Mouse (Mus musculus): Measurements from ENCODE around the gene Enpp6.

GRCm38 (mm10) chr8:47114133-47114796 is 127.6 kb downstream of the Enpp6 start:
- TF ChIP-seq EP300 (IDR thresholded peaks at IDR 0.05; ENCODE audit: insufficient read depth, low read depth, low read length) (no peak), CTCF (IDR thresholded peaks at IDR 0.05) (no peak), POLR2A (IDR thresholded peaks at IDR 0.05; ENCODE audit: insufficient read depth, low read depth, low read length) (no peak)

Measured in heart, adult 2 months (tissue).